Mouse (Mus musculus): ENCODE results near the gene Ildr1.

Ildr1 gene

GRCm38 (mm10) chr16:36771244-36771643 lies 77.5 kb downstream of the Ildr1 start:
- DNase-seq (ENCODE audit: low read depth, low spot score), result no peak

- DNase-seq (ENCODE audit: low read depth, low spot score), result no peak
Observed at GRCm38 (mm10) chr16:36771703-36772102, 77.9 kb downstream of the Ildr1 start.

GRCm38 (mm10) chr16:36772996-36773395 lies 79.2 kb downstream of the Ildr1 start:
- DNase-seq (ENCODE audit: low read depth, low spot score), result no peak

- DNase-seq (ENCODE audit: low read depth, low spot score), result no peak
Observed at GRCm38 (mm10) chr16:36775658-36776057, 81.9 kb downstream of the Ildr1 start.

Data from mesoderm, embryonic 11.5 days (tissue).